Mouse (Mus musculus) ES-E14 (cell line): Measurements from ENCODE around the gene Tnfsf10.

Experiments
- CHD2 ChIP-seq: IDR thresholded peaks from 2 replicates; pipeline ENCODE4 v1.6.1; 2014; ENCODE audit warnings: mild to moderate bottlenecking, low read depth, low read length, inconsistent platforms
- HCFC1 ChIP-seq: IDR thresholded peaks from 2 replicates; pipeline ENCODE4 v1.6.1; 2012; ENCODE audit warnings: low read length, inconsistent platforms, borderline replicate concordance; ENCODE audit not compliant: insufficient read depth
- MAFK ChIP-seq: IDR thresholded peaks from 2 replicates; pipeline ENCODE4 v1.6.1; 2014; ENCODE audit warnings: mild to moderate bottlenecking, low read depth, low read length, inconsistent platforms; ENCODE audit not compliant: insufficient read depth
- ZC3H11A ChIP-seq: IDR thresholded peaks from 2 replicates; pipeline ENCODE4 v1.6.1; 2012; ENCODE audit warnings: low read depth, mild to moderate bottlenecking, inconsistent platforms, low read length, borderline replicate concordance
- ZNF384 ChIP-seq: IDR thresholded peaks from 2 replicates; pipeline ENCODE4 v1.6.1; 2012; ENCODE audit warnings: low read depth, low read length, inconsistent platforms

- no peak for TF ChIP-seq ZC3H11A
- TF ChIP-seq CHD2 = no peak
- no peak for TF ChIP-seq MAFK
- no peak for TF ChIP-seq ZNF384
- TF ChIP-seq HCFC1 = no peak
These were observed 26.5 kb upstream of the Tnfsf10 start for GRCm38 (mm10) chr3:27290285-27290684.
